Mouse (Mus musculus) brain, embryonic 18.5 days (tissue): Measurements from ENCODE around the gene 3110082J24Rik.
"Not testable (repeated sequence)": the region's sequence is repeated elsewhere in the genome, so short reads cannot be mapped to it uniquely, and the experiment has no call there.

Source experiments
- DNase-seq: peaks from one replicate; pipeline ENCODE4 v3.0.0-alpha.2; 2012; ENCODE audit warnings: low read depth, low spot score

3110082J24Rik gene

DNA sequence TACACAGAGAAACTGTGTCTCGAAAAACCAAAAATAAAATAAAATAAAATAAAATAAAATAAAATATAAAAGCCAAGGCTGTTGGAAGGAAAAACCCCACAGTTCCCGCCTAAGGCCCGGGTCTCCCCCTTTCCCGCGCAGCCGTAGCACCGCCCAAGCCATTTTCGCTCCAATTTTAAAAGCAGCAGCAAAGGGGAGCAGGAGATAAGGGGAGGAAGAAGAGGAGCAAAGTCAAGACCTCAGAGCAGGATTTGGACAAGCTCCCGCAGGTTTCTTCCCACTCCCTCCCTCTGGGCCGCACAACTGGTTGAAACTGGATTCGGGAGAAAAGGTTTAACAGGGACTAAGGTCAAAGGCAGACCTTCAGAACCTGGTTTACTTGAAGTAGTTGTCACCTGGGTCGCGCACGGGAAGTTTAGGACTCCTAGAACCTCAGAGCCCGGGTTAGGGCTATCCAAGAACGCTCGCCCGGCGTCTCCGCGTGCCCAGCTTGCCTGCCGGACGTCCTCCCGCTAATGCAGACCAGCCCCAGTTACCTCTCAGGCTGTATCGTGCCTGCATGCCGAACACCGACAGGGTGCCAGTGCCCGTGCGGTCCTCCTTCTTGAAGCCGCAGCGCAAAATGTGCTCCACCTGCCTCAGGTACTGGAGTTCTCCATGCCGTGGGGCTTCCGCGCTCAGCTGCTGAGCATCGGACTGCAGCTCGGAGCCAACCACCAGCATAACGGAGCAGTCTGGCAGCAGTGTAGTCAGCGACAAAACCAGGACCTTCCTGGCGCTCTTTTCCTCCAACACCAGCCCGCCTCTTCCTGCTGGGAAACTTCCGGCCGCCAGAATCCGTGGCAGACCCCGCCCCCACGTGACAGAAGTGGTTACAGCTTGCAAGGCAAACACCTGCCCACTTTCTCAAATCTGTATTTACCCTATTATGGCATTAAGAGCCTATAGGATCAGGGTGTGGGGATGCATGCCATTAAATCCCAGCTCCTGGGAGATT is 32.8 kb downstream of the 3110082J24Rik start, which contains the start of gene Tyms:
TSS of gene Tyms (minus strand) at position 793 of the 997 bp plus-strand sequence.
- DNase-seq: peak; percentile 42

- no peak for DNase-seq
Observed at GRCm38 (mm10) chr5:30072377-30072776, 33.5 kb downstream of the 3110082J24Rik start.

DNA sequence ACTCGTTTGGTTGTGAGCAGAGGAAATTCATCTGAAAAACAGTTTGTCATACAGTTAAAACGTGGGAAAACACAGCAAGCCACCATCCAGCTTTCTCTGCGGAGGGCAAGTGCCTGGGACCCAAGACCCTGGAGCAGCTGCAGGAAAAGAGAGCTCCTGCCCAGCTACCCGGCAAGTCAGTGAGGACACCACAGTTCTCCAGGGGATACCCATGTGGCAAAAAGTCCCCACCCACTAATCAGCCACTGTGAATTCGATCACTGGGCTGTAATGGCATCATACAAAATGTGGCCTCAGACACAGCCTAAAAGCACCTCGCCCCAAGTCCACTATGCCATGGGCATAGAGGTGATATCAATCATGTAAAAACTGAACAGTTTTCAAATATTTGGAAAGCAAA is 34.2 kb downstream of the 3110082J24Rik start:
- no peak for DNase-seq

DNA sequence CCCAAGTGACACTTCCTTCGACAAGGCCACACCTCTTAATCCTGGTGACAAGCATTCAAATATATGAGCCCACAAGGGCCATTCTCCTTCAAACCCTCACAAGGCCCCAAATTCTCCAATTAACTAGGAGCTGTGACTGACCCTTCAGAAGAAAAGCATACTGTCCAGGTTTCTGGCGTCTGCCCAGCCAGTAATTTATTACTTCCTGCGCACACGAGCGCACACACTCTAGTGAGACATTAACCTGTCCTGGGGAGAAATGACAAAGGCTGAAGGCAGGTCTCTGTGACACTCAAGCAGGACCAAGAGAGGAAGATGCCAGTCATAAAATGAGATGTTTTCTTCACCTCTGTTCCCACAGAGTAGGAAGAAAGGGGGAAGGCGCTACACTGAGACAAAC is 38.2 kb downstream of the 3110082J24Rik start:
- no peak for DNase-seq

- not testable (repeated sequence) for DNase-seq
Observed at GRCm38 (mm10) chr5:30059607-30060006, 46.3 kb downstream of the 3110082J24Rik start.

DNA sequence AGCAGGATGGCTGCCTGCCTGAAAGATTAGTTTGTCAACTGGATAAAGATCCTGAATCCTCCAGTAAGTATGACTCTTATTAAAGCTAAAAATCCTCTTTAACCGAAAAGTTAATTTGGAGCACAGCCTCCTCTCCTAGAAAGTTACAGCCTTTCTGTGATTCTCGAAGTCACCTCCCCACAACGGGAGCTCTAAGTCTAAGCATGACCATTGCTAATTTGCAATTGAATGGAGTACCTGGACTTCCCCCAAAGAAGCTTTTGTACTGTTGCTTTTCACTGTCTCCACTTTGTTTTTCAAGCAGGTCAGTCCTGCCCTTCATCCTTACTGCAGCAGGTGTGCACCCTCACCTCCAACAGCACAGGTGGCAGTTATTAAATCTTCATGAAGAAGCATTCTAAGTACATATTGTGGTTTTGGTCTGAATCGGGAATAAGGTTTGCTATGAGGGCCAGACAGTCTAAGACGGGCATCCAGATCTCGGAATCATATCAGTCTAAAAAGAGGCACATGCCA is 47.6 kb downstream of the 3110082J24Rik start:
- DNase-seq: no peak
